Mouse (Mus musculus): ENCODE measurements around the gene Tial1.

Gene Tial1

GRCm38 (mm10) chr7:128461285-128462215 lies at the start of gene Tial1:
TSS of gene Tial1 (minus strand) at chr7:128461717.
- peak; percentile 99 for DNase-seq

- DNase-seq: no peak
Observed at GRCm38 (mm10) chr7:128504091-128504490, 42.6 kb upstream of the Tial1 start.

- DNase-seq: no peak
Observed at GRCm38 (mm10) chr7:128499801-128500200, 38.3 kb upstream of the Tial1 start.

GRCm38 (mm10) chr7:128494546-128494945 lies 33.0 kb upstream of the Tial1 start:
- no peak for DNase-seq

GRCm38 (mm10) chr7:128488986-128489385 lies 27.5 kb upstream of the Tial1 start:
- DNase-seq: no peak

GRCm38 (mm10) chr7:128474322-128474721 lies 12.8 kb upstream of the Tial1 start:
- peak; percentile 87 for DNase-seq

GRCm38 (mm10) chr7:128462406-128462805 lies 889 bp upstream of the Tial1 start:
- peak; percentile 48 for DNase-seq

- no peak for DNase-seq
Observed at GRCm38 (mm10) chr7:128460865-128461228, 670 bp downstream of the Tial1 start.

- no peak for DNase-seq
Observed at GRCm38 (mm10) chr7:128460131-128460864, 1.2 kb downstream of the Tial1 start.

- peak; percentile 28 for DNase-seq
Observed at GRCm38 (mm10) chr7:128459791-128460130, 1.8 kb downstream of the Tial1 start.

GRCm38 (mm10) chr7:128458011-128458410 lies 3.5 kb downstream of the Tial1 start:
- DNase-seq: no peak

GRCm38 (mm10) chr7:128452731-128453130 lies 8.8 kb downstream of the Tial1 start:
- DNase-seq: no peak

GRCm38 (mm10) chr7:128440584-128440983 lies 20.9 kb downstream of the Tial1 start:
- no peak for DNase-seq

GRCm38 (mm10) chr7:128439251-128439650 lies 22.3 kb downstream of the Tial1 start:
- no peak for DNase-seq

GRCm38 (mm10) chr7:128438131-128438530 lies 23.4 kb downstream of the Tial1 start:
- DNase-seq: no peak

- no peak for DNase-seq
Observed at GRCm38 (mm10) chr7:128433213-128433612, 28.3 kb downstream of the Tial1 start.

- DNase-seq: no peak
Observed at GRCm38 (mm10) chr7:128432574-128432973, 28.9 kb downstream of the Tial1 start.

GRCm38 (mm10) chr7:128422491-128422890 lies 39.0 kb downstream of the Tial1 start:
- no peak for DNase-seq

- DNase-seq: no peak
Observed at GRCm38 (mm10) chr7:128421701-128422100, 39.8 kb downstream of the Tial1 start.

- DNase-seq: no peak
Observed at GRCm38 (mm10) chr7:128419690-128420089, 41.8 kb downstream of the Tial1 start.

GRCm38 (mm10) chr7:128417930-128418779 lies 43.4 kb downstream of the Tial1 start, which contains the start of gene Rgs10:
TSS of gene Rgs10 (minus strand) at chr7:128418758.
- peak; percentile 11 for DNase-seq

GRCm38 (mm10) chr7:128417226-128417929 lies 44.1 kb downstream of the Tial1 start:
- DNase-seq: no peak

All from cerebellum, adult 9-11 months (tissue).